Mouse (Mus musculus) kidney, adult 2 months (tissue): Measurements from ENCODE around the gene Cfb.

ENCODE experiments used
- CTCF ChIP-seq: fragments of 200-500 bp; conservative IDR thresholded peaks from 2 replicates; pipeline ENCODE4 v1.5.1; 2011; ENCODE audit warnings: low read depth, mild to moderate bottlenecking, control low read depth, low read length, moderate library complexity, mixed read lengths; ENCODE audit not compliant: insufficient read depth, insufficient read length
- POLR2A ChIP-seq: fragments of 200-500 bp; IDR thresholded peaks from one replicate; pipeline ENCODE4 v1.6.1; 2011; ENCODE audit warnings: low read depth, low read length, control low read depth

DNA sequence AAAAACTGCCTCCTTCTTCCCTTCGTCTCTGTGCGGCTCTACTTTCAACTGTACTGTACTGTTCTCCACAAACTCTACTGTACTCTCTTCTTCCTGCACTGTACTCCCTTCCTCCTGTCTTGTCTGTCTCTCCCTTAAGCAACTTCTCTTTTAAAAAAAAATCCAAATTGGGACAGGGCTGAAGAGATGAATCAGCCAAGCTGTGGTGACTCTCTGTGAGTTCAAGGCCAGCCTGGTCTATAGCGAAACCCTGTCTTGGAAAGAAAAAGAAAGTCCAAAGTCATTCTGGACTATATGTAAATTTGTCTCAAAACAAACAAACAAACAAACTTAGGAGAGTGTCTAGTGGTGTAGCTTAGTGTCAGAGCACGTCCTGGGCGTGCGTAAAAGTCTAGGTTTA lies 12.0 kb upstream of the Cfb start:
- TF ChIP-seq POLR2A (no peak), CTCF (no peak)
